Mouse (Mus musculus): ENCODE results near the gene Sys1.

The Sys1 gene

DNA sequence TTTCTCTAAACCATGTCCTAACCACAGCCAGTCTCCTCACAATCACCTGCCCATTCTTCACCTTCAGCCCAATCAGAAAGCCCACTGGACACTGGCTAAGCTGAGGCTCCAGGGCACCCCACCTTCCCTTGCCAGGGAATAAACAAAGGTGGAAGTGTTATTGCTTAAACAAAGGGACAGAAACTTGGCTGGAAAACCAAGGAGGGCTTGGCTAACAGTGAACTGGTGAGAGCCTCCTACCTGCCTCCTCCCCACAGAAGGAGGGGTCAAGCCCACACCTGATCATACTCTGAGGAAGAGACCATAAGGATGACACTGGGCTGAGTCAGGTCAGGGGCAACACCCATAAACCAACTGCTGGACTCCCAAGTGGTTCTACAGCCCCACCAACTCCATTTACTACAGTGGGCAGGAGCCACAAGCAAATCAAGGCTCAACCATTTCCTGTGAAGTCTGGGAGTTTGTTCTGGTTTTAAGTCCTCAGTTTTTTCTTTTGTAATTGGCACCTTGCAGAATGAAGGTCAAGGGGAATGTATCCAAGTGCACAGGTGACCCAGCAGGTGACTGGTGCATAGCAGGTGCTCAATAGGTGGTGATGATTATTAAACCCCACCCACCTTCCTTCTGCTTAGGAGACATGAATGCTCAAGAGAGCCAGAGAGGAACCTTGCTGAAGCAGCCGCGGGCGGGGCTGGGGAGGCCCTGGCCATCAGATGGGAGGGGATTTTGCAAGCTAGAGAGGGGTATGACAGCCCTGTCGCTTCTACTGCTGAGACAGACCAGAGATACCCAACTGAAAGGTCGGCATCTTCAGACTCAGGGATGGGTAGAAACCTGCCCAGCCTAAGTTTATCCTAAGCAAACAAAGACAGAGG is 21.3 kb upstream of the Sys1 start:
- DNase-seq = no peak

DNA sequence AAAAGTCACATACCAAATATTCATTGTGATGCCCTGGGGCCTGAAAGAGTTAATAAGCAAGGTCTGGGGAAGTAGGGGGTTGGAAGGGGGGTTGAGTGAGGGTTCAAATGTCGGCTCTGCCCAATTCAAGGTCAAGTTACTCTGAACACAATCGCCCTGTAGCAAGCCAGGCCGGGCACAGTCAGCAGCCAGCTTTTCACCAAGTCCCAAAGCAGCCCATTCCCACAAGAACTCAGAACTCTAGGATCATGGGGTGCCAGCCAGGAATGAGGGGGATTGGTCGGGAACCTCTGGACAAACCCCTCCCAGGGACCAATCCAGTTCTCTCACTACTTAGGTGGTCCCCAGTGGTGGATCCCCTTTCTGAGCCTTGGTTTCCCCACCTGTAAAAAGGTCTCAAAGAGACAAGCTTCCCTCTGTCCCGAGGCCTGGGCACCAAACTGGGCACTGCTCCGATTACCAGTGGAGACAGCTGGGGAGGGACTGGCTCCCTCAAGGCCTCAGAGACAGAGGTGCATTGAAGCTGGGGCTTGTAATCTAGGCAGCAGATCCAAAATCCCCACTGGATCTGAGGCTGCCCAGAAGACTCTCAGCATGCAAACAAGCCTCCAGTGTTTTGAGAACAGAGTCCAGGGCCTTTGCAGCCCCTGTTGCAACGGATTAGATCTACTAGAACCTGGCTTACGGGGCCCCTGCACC is 20.4 kb upstream of the Sys1 start:
- DNase-seq = no peak

DNA sequence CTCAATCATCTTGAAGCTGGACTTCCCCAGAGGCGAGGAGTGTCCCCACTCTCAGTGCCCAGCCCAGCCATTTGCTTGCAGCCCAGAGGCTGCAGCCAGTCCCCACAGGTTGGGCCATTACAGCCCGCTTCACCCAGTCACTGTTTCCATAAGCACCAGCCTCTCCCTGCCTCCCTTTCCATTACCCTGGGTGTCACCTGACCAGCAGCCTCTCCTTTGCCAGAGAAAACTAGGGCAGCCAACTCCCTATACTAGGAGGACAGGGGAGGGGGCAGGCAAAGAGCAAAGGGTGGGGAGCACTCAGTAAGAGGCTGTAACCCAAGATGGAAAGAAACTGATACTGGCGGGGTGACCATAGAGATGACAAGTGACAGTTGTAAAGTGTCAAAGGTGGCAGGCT is 19.8 kb upstream of the Sys1 start:
- no peak for DNase-seq

DNA sequence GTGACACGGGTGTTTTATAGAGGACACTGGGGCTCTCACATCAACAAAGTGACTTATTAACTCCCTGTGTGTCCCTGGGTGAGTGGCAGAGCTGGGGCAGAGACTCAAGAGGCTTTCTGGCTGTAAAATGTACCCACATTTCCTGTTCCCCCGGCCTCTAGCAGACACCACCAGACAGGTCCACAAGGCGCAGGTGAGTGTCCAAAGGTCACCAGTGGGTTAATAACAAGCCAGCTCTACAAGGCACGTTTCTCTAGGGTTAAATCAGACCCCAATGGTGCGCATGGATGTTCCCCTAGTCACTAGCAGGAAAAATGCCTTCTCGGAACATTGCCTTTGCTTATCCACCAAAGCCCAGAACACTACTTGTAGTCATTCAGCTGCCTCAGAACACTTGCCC is 19.1 kb upstream of the Sys1 start:
- no peak for DNase-seq

DNA sequence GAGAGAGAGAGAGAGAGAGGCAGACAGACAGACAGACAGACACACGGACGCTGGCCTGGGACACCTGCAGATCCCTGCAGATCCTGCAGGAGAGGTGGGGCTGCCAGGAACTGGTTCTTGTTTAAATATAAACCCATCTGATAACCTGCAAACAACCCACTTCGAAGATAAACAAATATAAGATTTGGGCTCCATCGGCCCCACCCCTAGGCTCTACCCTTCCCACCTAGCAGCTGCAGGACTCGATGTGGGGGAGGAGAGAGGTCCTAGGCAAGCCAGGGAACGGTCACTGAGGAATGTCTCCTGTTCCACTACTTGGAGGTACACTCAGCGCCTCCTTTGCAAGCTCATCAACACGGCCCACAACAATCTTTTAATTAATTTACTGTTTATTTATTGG is 18.5 kb upstream of the Sys1 start:
- no peak for DNase-seq

DNA sequence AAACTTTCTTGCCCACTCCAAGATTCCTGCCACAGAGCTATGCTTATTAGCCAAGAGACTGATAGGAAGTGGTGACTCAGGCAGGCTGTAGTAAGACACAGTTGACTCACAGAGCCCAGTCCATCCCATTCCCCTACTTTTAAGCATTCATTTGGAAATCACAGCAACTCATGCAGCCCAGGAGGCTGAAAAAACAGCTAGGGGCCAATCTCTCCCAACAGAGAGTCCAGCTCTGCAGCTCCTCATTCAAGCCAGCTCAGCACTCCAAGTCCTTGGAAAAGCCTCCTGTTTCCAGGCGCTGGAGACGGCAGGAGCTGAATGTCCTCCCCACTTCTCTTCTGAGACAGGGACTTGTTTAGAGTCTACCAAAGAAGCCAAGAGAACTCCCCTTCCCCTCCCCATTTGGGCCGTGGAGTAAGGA is 17.8 kb upstream of the Sys1 start:
- DNase-seq = peak in 1 of 2 experiments; percentile 20

DNA sequence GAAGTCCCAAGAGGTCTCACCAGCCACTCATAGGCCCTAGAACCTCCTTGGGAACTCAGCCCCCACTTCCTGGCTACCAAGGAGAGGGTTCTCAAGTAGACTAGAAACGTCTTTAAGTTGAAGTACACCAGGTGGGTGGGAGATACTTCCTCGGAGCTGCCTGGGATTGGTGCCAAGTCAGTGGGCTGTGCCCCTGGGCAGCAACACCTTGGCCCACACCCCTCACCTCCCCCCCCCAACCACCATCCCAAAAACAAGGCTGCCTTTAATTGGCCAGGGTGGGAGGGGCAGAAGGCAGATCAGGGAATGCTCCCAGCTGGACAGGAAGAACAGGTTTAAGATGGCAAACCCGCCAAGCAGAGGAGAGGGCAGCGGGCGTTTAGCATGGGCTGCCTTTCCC is 16.4 kb upstream of the Sys1 start:
- DNase-seq = no peak

DNA sequence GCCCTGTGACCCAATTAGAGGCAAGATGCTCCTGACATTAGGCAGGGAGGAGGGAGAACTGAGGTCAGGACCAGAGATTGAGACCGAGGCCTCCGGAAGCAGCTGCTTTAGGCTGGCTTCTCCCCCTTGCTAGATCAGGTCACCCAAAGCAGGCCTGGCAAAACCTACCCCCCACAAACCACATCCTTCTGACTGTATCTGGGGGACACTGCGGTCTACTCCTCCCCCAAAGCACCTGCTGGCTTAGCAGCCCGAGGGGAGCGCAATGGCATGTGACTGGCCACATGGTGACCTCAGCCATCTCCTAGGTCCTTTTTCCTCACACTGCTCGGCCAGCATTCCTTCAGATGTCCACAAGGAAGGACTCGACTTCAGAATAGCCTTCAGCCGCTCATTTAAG is 15.6 kb upstream of the Sys1 start:
- DNase-seq = no peak

DNA sequence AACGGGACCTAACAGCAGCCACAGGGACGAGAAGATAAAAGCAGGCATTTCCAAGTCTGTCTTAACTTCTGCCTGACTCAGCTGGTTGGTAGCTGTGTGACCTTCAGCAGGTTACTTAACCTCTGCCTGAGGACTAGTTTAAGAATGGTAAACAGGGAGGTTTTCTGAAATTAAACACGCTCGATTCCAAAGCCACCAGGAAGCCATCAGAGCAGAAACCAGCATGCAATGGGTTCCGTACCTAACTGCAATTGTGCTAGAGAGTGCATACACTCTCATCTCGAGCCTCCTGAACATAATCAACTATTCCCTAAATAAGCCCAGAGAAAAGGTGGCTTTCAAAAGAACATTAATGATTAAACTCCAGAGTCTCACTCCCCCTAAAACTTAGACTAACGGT is 15.0 kb upstream of the Sys1 start:
- DNase-seq = no peak

DNA sequence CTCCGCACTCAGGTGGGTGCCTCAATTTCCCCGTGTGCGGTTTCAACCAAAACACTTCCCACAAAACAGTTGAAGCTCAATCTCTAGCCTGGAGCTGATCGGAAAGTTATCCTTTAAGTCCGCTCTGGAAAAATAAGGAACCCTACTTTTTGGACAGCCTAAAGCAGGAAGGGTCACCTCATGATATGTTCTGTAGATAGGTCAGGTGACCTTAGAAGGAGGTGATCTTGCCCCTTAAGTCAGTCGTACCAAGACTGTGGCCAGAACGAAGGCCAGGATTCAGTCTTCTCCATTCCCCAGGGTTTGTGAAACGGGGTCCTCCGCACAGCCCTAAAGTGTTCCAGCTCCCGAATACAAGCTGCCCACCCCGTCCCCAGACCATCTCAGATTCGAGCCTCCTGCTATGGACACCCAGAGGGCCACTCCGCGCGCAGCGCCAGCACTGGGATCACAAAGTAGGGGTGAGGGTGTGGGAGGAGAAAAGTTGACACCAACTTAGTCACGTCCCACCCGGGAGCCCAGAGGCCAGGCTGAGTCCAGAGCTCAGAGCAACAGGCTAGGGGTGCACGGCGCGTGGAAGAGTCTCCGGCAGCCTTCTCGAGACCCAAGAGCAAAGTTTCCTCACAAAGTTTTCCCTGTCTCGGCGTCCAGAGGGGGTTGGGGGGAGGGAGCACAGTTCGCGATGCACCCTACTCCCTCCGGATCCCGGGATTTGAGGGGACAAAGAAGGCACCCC is 14.3 kb upstream of the Sys1 start:
- DNase-seq = no peak

DNA sequence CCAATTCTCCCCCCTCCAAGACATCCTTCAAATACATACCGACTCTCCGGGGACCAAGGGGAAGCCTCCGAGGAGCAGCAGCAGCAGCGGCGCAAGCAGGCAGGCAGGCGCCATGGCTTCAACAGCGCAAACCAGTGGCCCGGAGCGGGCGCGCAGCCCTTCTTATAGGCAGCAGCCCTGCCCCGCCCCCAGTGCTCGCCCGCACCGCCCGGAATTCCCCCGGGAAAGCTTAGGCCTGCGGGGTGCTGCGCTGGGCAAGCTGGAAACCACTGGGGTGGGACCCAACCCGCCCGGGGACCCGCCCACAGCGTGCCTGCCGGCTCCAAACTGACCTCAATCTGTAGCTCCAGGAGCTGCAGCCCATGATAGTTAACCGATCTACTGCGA is 13.7 kb upstream of the Sys1 start:
- peak; percentile 48 to 67 for DNase-seq

DNA sequence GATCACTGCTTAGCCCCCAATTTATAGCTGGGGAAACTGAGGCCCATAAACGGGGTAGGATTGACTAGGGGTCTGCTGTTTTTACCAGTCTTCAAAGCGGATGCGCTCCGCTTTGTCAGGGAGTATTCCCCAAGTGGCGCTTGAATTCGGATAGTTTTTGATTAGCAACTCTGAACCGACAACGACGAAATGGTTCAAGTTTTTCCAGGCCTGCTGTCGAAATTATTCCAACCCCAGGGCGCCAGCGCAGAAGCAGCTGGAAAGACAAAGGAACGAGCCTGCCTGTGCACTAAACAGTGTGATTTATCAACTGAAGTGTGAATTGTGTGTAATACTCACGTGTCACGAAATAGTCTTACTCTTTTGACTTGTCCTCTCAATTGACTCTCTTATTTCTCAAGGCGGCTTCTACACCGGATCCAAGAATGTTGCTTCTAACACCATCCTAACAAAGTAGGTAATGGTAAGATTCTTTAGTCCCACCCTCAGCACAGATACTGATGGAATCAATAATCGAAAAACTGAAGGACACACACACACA is 13.2 kb upstream of the Sys1 start, which contains the start of gene Sdc4:
Gene Sdc4 (minus strand): TSS at position 428 of the 541 bp plus-strand sequence.
- no peak for DNase-seq

DNA sequence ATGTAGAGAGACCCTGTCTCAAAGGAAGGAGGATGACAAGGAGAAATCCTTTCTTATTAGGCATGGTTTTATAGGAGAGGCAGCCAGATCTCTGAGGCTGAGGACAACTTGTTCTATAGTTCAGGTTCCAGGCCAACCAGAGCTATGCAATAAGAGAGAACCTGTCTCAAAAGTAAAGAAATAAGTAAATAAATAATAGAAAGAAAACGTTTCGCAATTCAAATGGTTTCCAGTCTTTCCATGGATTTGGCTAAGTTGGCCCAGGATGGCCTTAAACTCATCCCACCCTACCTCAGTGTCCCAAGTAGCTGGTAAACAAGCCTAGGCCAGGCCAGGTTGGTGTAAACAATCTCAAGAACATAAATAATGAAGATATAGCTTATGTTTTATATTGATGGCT is 12.1 kb upstream of the Sys1 start:
- DNase-seq = no peak

DNA sequence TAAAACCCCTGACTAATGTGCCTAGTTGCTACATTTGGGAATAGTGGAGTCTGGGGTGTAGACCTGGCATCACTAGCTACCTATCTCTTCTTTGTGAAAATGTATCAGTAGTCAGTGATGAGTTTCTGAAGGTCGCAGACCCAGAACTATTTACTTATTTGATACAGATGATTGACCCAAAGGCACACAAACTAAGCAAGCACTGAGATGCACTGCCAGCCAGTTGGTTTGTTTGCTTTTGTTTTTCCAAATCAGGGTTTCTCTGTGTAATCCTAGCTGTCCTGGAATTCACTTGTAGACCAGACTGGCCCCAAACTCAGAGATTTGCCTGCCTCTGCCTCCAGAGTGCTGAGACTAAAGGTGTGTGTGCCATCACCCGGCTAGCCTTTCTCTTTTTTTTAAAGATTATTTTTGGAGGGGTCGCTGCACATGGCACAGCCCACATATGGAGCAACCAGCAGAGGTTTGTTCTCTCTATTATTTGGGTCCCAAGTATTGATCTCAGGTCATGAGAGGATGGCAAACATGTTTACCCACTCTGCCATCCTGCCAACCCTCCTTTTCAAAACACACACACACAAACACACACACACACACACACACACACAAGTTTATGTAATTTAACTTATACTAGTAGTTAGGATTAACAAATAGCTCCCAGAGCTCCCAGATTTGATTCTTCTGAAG is 11.2 kb upstream of the Sys1 start:
- no peak for DNase-seq

DNA sequence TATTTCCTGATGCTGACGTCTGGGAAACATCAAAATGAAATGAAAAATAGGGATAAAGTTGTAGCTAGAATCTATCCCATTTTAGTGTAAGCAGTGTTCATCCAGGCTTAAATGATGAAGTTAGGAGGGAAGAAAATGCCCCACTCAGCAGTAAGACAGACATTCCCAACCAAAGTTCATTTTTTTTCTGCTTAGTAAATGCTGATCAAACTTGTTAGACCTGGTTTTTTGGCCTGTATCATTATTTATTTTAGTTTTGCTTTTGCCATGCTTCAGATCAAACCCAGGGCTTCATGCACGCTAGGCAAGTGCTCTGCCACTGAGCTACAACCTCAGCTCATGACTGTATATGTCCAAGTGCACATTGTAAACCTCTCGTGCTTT is 10.7 kb upstream of the Sys1 start:
- DNase-seq = no peak

DNA sequence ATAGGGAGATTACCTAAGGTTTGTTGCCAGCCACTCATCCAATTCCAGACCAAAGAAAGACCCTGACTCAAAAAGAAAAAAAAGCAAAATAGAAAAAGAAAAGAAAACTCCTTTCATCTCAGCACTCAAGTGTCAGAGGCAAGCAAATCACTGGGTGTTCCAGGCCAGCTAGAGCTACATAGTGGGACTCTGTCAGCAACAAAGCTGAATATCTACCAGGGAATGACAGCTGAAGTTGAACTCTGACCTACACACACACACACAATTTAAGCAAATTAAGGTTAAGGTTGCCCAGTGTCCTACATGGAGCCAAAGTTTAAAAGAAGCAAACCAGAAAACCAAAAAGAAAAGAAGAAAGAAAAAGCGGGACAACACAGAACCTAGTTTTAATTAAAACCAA is 8.6 kb upstream of the Sys1 start:
- no peak for DNase-seq

DNA sequence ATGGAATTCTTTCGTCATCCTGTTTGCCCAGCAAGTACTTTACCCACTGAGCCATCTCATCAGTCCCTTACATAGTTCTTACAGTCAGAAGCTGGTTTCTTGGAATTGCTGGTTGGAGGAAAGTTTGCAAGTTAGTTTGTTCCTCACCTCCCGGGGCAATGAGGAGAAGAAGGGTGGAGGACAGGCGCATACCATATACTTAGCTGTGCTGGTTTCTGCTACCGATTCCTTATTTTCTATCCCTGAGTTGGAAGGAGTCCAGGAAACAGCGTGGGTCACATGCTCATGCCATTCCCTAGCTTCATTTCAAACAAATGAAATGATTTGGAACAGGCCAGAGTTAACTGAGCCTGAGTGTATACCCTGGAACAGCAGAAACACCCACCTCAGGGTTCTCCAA is 7.8 kb upstream of the Sys1 start:
- no peak for DNase-seq

DNA sequence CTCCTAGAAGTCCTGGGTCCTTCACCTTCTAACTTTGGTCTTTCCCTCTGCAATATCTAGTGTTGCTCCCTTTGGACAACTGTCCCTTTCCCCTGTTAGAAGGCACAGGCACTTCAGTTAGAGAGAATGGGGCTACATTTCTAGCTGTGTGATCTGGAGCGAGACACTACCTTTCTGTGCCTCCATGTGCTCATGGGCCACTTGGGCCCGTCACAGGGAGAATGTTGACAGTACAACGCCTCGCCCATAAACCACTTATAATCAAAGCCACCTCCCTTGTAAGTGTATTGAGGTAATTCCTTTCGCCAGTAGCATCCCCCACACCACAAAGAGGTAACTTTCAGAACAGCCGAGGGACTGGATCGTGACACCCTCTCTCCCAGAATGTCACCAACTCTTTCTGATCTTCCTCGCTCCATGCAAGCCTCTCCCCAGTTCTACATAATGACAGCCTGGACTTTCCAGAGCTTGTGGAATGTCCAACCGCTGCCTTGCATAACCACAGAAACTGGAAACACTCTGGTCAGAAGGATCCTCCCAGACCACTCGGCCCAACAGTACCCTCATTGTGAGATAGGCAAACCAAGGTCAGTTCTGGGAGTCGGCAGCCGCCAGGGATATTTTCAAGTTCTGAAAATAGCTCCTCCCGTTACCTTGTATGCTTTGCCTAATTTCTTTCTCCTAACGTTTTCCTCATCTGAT is 7.3 kb upstream of the Sys1 start:
- DNase-seq = no peak

DNA sequence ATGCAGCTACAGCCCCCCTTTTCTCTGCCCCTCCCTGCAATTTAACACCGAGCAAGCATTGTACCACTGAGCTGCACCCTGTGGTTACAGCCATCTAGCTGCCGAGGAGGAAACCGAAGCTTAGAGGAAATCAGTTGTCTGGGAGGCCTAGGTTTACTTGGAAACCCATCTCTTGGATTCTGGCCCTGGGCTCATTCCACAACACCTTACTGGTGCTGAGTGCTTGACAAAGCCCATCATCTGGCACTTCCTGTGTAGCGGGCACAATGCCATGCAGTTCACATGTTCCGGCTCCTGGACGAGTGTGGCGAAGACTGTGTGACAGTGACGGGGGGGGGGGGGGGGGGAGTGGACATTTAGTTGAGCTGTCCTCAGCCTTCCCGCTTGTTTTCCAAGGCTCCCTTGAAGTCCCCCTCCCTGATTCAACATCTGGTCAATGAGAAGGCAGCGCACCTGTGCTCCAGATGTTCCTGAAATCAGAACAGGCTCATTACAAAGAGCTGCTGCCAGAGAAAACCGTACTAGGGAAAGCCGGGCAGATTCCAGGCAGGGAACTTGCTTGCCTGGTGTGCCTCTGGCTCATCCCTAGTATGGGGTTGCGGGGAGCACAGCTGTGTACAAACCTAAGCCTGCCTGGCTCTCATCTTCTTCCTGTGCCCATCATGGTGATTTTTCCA is 4.6 kb upstream of the Sys1 start:
- no peak for DNase-seq

DNA sequence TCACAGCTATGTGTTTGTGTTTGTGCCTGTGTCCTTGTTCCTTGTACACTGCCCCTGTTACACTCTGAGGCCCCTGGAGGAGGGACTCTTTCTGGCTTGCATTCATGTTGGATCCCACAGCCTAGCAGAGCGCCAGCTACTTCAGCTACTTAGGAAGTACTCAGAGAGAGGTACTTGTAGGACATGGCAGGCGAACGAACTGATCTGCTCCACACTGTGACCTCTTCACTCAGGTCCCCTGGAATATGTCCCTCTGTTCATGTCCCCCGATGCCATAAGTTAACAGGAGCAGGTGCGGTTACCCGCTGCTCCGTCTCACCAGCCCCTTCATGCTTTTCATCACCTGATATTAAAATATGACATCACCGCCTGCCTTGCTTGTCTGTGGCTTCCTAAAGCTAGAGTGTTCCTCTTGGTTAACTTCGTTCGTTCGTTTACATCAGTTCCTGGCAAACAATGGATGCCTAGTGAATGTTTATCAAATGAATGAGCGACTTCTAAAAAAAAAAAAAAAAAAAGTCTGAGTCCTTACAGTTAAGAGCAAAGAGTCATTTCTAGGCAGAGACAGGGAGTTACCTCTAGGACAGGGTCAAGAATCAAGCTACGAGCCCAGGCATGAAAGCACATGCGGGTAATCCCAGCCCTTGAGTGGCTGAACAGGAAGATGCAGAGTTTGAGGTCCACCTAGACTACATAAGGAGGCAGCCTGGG is 3.6 kb upstream of the Sys1 start:
- no peak for DNase-seq
